ENCODE assay signal across 8 mouse cellular contexts in the genomic region with DNA sequence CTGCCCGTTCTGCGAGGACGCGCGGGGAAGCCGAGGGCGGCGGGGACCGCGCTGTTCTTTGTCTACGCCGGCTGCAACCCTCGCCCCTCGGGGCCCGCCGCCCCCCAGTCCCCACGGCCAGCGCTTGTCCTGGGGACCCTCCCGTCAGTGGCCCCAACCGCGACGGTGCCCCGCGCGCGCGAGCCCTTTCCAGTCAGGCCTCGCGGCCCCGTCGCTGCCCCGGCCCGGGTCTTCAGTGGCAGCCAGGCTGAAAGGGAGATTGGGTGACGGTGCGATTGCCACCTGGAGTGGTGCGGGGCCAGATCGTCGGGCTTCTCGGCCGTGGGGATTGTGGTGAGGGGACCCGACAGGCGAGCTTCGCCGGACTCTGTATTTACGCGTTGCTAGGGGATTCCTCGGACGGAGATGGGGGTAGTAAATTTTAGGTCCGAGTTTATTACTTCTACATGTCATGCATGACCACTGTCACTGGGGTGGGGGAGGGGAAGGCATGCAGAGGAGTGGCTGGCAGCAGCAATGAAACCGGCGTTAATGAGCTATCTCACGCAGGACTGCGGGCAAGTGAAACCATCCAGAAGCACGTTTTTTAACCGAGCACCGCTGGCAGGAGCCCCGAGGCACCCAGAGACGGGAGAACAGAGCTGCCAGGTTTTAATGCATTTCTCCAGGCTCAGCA. TPM values are rescaled to one million over a fixed set of nuclear protein-coding genes. Genes with fewer than 3 reads are reported as not detected.
DNase-seq lines count a peak whose midpoint lies in the region; ATAC-seq and TF ChIP-seq lines count a peak whose summit lies in the region.

No protein-coding gene starts in this region.

- H3K9me3 ChIP-seq in forebrain, embryonic 12.5 days: no peaks in the 10 kb centered on the region
- no peaks in the 10 kb centered on the region for H3K9me3 ChIP-seq in kidney, embryonic 14.5 days (ENCODE audit: control insufficient read depth, low read length)
- no peaks in the 10 kb centered on the region for H3K9me3 ChIP-seq in midbrain, embryonic 15.5 days

- DNase-seq in layer of hippocampus, adult 2 months (ENCODE audit: low spot score in 2 of 2): no peak
- DNase-seq in layer of hippocampus, adult 9-10 months (ENCODE audit: low spot score): no peak
- peak; percentile 66 for DNase-seq in cerebellum, adult 11 months
- no peak for DNase-seq in thymus, postnatal 0 days (ENCODE audit: low spot score)
- no peak for DNase-seq in T-cell, adult 2 months (ENCODE audit: low spot score)

- peaks cover 25% of the 10 kb centered on the region for H3K4me1 ChIP-seq in forebrain, embryonic 12.5 days
- H3K4me1 ChIP-seq in kidney, embryonic 14.5 days (ENCODE audit: control insufficient read depth, insufficient read depth, low read length): peaks cover 5% of the 10 kb centered on the region
- H3K4me1 ChIP-seq in midbrain, embryonic 15.5 days: peaks cover 23% of the 10 kb centered on the region

- peak overlapping the region; percentile 44 for H3K4me3 ChIP-seq in layer of hippocampus, adult 2 months
- peak overlapping the region; percentile 62 for H3K4me3 ChIP-seq in forebrain, embryonic 12.5 days (replicated peaks)
- H3K4me3 ChIP-seq in kidney, embryonic 14.5 days (ENCODE audit: low read length): peak overlapping the region; percentile 55
- peak overlapping the region; percentile 78 for H3K4me3 ChIP-seq in midbrain, embryonic 15.5 days

- TF ChIP-seq CTCF in layer of hippocampus, adult 2 months (conservative IDR thresholded peaks at IDR 0.05): no peak

- H3K27ac ChIP-seq in layer of hippocampus, adult 2 months: no peak overlapping the region
- peak overlapping the region; percentile 79 for H3K27ac ChIP-seq in forebrain, embryonic 12.5 days
- H3K27ac ChIP-seq in kidney, embryonic 14.5 days (ENCODE audit: low read depth, low read length): no peak overlapping the region
- H3K27ac ChIP-seq in midbrain, embryonic 15.5 days: peak overlapping the region; percentile 91

- H3K36me3 ChIP-seq in forebrain, embryonic 12.5 days (replicated peaks): no peaks in the 10 kb centered on the region
- H3K36me3 ChIP-seq in kidney, embryonic 14.5 days (ENCODE audit: control insufficient read depth, insufficient read depth, low read length): no peaks in the 10 kb centered on the region
- H3K36me3 ChIP-seq in midbrain, embryonic 15.5 days (replicated peaks): no peaks in the 10 kb centered on the region

- WGBS in forebrain, embryonic 12.5 days: under 1% methylated on average over 53 of the region's 58 CpGs
- WGBS in kidney, embryonic 14.5 days: under 1% methylated on average over 58 of the region's 58 CpGs
- under 1% methylated on average over 58 of the region's 58 CpGs for WGBS in midbrain, embryonic 15.5 days

- peak overlapping the region; percentile 93 for H3K4me2 ChIP-seq in forebrain, embryonic 12.5 days
- peak overlapping the region; percentile 94 for H3K4me2 ChIP-seq in kidney, embryonic 14.5 days (replicated peaks; ENCODE audit: low read depth, low read length)
- H3K4me2 ChIP-seq in midbrain, embryonic 15.5 days: peak overlapping the region; percentile 82

- peak; percentile 74 for ATAC-seq in forebrain, embryonic 12.5 days (ENCODE audit: low FRiP score)
- ATAC-seq in kidney, embryonic 14.5 days (ENCODE audit: low FRiP score, low TSS enrichment): peak; percentile 75
- ATAC-seq in midbrain, embryonic 15.5 days (replicated peaks): peak; percentile 60

- H3K27me3 ChIP-seq in forebrain, embryonic 12.5 days: peaks cover 64% of the 10 kb centered on the region
- peaks cover 71% of the 10 kb centered on the region for H3K27me3 ChIP-seq in kidney, embryonic 14.5 days (ENCODE audit: control insufficient read depth, insufficient read depth, low read length)
- H3K27me3 ChIP-seq in midbrain, embryonic 15.5 days (replicated peaks): peaks cover 6% of the 10 kb centered on the region; the same call in 1 of the 2 replicates

- peak overlapping the region; percentile 74 for H3K9ac ChIP-seq in forebrain, embryonic 12.5 days
- H3K9ac ChIP-seq in kidney, embryonic 14.5 days (ENCODE audit: low read depth, low read length): peak overlapping the region; percentile 58
- peak overlapping the region; percentile 79 for H3K9ac ChIP-seq in midbrain, embryonic 15.5 days

RNA-seq across cellular contexts. Expression of a gene that starts 0.6 kb away (rescaled TPM):
- total RNA-seq in layer of hippocampus, adult 2 months (2021): 10 to 100 TPM; 47.1 to 48.7 TPM
- 24.8 and 26.9 TPM in 2 replicates for polyA plus RNA-seq in forebrain, embryonic 12.5 days (2016; fragmentation: Nextera tagmentation; extraction: Ambion mirVana)
- 14.1 and 16.7 TPM in 2 replicates for polyA plus RNA-seq in kidney, embryonic 14.5 days (2014; fragmentation: Nextera tagmentation; extraction: Ambion mirVana)
- polyA plus RNA-seq in midbrain, embryonic 15.5 days (2015; fragmentation: Nextera tagmentation; extraction: Ambion mirVana): 39.2 and 51.3 TPM in 2 replicates
- polyA plus RNA-seq in thymus, postnatal 0 days (2015; fragmentation: Nextera tagmentation; extraction: Ambion mirVana): 0.10 and 0.40 TPM in 2 replicates

Comparison
In these comparisons a context has a peak if more than half of its experiments do, and no peak if none do; other contexts are left out.
1. H3K27ac ChIP-seq: peak in forebrain, embryonic 12.5 days (single experiment) and midbrain, embryonic 15.5 days (single experiment); none in layer of hippocampus, adult 2 months (single experiment) and kidney, embryonic 14.5 days (single experiment).
2. RNA of a gene that starts 0.6 kb away (polyA plus RNA-seq): 39.2 to 51.3 TPM in midbrain, embryonic 15.5 days, 24.8 to 26.9 TPM in forebrain, embryonic 12.5 days and 14.1 to 16.7 TPM in kidney, embryonic 14.5 days; 0.10 to 0.40 TPM in thymus, postnatal 0 days; every median in the first group is over 10 times any median in the second.
3. Peak in every context shown above with its lines, with median percentiles within 50 percentile points of each other: H3K4me3 ChIP-seq, ATAC-seq, H3K4me2 ChIP-seq and H3K9ac ChIP-seq.